Mouse (Mus musculus) brain, embryonic 14.5 days (tissue): Measurements from ENCODE around the gene Scaf4. TPM values are rescaled to one million over a fixed set of nuclear protein-coding genes. Genes with fewer than 3 reads are reported as not detected.
A peak's percentile ranks its signal among the peaks of the same experiment; 100 is the strongest.

Source experiments
- DNase-seq: peaks from one replicate; pipeline ENCODE4 v3.0.0-alpha.2; 2011; ENCODE audit warnings: low read depth
- CTCF ChIP-seq: fragments of 200-500 bp; IDR thresholded peaks from 2 replicates; pipeline ENCODE4 v1.5.1; 2012; ENCODE audit warnings: inconsistent platforms, mild to moderate bottlenecking, moderate library complexity, borderline replicate concordance; ENCODE audit not compliant: insufficient read depth, insufficient read length; ENCODE audit errors: extremely low read depth
- POLR2A ChIP-seq: fragments of 200-500 bp; IDR thresholded peaks from 2 replicates; pipeline ENCODE4 v1.6.1; 2012; ENCODE audit warnings: mild to moderate bottlenecking, inconsistent platforms, borderline replicate concordance; ENCODE audit not compliant: poor library complexity, insufficient read depth, insufficient read length, severe bottlenecking; ENCODE audit errors: extremely low read depth
- polyA plus RNA-seq: library from polyadenylated mRNA; depleted of rRNA; stranded (reverse); fragments of >200 nt; gene quantifications from 2 replicates; pipeline ENCODE4 v1.2.3, GENCODE M21; 2012

Gene Scaf4
- polyA plus RNA-seq, 1 experiment = 61.2 TPM

DNA sequence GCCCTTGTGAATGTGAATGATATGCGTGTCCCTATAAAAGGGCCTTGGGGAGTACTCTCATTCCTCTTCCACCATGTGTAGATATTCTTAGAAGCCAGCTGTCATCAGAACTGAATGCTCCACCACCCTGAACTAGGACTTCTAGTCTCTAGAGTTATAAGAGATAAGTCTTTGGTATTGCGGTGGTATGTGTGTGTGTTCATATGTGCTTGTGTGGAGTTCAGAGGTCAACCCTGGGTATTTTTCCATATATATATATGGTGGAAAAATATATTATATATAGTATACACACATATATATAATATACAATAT is 19.6 kb upstream of the Scaf4 start:
- DNase-seq = no peak
- no peak for TF ChIP-seq POLR2A
- no peak for TF ChIP-seq CTCF

DNA sequence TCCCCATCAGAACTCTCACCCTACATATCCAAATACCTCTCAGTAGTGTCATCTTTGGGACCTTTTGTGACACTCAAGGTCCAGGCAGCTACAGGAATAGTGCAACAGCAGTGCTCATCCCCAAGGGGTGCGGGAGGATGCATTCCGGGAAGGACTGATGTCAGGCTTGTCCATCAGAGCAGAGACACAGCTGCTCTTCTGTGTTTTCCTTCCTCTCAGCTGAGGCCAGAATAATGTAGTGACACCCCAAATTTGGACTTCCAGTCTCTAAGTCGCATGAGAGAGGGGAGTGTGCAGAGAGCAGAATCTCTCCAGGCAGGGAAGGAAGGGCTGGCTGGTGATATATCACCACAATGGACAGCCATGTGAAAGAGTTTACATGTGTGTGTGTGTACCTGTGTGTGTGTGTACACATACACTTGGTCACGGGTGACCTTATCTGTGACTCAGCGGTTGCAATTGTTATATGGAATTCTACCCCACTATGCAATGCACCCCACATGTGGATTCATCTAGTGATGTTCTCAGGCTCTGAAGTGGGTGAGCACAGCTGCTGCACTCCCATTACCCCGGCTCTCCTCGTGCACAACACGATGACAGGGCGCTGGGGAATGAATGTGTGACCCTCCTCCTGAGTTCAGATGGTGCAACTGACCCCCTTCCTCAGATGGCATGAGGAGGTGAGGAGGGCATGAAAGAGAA is 19.1 kb upstream of the Scaf4 start:
- DNase-seq = no peak
- TF ChIP-seq CTCF (no peak), POLR2A (no peak)

DNA sequence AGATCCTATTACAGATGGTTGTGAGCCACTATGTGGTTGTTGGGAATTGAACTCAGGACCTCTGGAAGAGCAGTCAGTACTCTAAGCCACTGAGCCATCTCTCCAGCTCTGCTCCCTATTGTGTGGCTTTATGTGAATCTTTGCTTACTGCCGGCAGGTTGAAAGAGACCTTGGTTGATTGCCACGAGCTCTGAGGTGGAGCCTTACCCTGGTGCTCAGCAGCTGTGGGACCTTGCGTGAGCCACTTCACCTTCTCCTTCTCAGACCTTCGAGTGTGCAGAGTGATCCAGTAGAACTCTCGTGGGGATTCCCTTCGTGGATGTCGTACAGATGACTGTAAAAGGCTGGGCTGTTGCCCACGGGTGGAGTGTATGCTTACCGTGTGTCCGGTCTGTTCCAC is 17.4 kb upstream of the Scaf4 start:
- DNase-seq = no peak
- TF ChIP-seq CTCF (no peak), POLR2A (no peak)

DNA sequence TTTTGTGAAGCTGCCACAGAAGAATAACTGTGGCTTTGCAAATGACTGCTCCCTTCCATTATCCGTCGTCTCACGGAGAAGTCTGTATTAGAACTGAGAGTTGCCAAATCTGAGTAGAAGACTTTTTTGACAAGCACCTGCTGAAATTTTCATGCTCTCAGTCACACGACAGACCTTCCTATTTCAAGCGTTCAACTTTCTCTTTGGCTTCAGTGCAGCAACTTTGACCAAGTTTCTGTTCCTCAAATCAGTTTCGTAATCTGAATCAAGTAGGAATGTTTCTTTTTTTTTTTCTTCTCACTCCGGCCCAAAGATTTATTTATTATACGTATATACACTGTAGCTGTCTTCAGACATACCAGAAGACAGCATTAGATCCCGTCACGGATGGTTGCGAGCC is 16.6 kb upstream of the Scaf4 start:
- TF ChIP-seq POLR2A (no peak), CTCF (no peak)
- no peak for DNase-seq

DNA sequence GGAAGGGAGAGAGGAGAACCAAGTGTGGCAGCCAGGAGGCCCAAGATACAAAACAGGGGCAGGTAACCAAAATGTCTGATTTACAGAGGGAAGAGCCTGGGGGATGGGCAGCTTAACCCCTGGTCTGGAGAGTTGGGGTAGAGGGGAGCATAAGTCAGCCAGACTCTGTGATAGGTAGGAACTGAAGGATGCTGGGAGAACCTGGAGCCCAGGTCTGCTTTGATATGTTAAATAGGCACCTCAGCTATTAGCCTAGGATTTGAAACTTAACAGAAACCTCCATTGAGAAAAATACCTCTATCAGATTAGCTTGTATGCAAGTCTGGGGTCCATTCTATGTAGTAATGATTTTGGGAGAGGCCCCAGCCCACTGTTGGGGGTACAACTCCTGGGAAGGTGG is 15.3 kb upstream of the Scaf4 start:
- TF ChIP-seq CTCF = no peak
- TF ChIP-seq POLR2A = no peak
- no peak for DNase-seq

DNA sequence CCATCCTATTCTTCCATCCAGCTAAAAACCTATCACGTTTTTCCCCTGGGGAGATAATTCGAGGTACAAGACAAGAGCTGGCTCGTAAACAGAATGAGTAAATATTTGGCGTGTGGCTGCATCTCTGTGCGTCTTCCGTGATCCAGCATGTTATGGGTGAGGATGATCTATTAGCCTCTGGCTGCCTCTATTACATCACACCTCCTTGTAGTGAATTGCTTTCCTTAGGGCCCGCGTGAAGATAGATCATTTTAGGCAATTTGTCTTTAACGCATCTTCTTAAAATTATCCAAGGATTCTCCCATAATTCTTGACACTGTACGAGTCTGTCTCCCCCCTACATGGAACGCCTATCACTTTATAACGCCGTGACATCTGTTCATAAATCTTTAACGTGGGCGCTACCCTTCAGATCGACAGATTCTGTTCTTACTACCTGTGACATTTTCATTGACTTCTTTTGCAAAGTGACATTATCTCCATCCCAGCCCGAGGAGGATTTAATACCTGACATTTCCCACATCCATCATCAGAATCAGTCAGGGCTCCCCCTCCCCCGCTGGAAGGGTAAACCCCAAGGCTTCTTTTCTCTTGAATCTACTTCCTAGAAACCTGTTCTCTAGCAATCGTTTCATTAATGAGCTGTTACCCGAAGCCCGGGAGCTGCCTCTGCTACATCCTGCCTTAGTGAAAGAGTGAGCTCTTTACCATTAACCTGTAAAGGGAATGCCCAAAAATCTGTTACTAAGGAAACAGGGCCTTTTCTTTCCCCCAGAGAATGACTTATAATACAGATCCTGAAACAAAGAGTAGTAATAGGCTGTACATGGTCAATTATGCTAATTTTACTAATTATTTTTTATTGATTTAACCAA is 14.4 kb upstream of the Scaf4 start:
- DNase-seq = peak; percentile 63
- no peak for TF ChIP-seq POLR2A
- no peak for TF ChIP-seq CTCF

DNA sequence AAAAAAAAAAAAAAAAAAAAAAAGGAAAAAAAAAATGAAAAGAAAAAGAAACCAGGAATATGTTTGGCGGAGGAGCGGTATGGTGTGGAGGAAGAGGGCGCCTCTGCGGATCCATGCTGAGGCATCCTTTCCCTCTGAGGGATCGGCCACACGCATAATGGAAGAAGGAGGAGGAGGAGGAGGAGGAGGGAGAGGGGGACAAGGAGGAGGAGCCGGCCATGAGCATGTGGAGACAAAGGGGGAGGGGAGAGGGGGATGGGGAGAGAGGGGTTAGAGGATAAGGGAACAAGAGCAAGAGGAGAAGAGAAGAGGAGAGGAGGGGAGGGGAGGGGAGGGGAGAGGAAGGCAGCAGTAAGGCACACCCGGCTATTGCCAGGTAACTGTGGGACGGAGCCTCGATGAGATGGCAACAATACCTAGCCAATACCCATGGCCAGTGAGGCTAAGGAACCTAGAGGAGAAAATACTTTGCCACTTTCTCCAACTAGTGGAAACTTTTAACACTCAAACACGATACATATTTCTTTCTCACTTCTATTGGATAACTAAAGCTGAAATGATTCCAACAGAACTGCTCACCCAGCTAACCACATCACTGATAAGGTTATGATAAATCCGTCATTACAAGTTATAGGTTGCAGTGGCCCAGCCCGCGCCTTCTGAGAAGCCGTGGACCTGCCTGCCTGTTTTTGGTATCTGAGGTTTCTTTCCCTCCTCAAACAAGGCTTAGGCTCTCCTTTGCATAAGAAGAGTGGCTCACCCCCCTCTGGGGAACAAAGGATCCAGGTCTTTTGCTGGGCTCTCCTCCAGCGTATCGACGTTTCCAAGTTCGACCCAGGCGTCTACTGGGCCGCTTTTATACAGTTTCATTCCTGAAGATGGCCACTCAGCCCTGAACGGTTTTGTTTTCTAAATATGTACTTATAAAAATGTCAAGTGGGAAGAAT is 13.4 kb upstream of the Scaf4 start:
- TF ChIP-seq CTCF (no peak), POLR2A (no peak)
- DNase-seq = peak; percentile 57

DNA sequence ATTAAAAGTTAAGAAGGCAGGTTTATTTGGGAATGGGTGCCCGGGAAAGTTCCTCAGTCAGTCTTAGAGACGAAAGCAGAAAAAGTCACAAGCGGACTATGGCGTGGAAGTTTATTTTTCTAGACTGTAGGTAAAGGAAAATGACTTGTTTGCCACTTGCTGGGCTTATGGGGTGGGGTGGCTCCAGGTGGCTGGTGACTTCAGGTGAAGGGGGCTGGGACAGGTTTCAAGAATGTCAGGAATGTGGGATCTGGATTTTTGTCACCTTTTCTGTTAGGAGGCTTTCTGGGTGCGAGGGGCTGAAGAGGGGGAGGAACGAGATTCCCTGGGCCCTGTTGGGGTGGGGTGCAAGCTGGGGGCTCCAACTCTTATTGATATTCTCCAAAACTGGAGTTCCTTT is 7.4 kb upstream of the Scaf4 start:
- TF ChIP-seq POLR2A = no peak
- no peak for TF ChIP-seq CTCF
- DNase-seq = no peak

DNA sequence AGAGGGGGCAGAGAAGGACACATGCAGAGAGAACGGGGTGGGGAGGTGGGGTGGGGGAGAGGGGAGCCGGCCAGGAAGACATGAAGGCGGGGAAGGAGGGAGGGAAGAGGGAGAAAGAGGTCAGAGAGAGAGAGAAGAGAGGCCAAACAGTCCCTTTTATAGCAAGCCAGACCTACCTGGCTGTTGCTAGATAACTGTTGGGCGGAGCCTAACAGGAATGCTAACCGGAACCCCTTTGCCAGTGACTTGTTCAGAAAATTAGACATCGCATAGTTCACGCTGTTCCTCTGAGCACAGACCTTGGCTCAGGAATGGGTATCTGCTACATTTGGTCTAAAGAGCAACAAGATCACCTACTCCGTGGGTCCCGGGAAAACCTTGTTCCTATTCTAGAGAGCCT is 6.7 kb upstream of the Scaf4 start:
- TF ChIP-seq CTCF = no peak
- TF ChIP-seq POLR2A = no peak
- DNase-seq = no peak

DNA sequence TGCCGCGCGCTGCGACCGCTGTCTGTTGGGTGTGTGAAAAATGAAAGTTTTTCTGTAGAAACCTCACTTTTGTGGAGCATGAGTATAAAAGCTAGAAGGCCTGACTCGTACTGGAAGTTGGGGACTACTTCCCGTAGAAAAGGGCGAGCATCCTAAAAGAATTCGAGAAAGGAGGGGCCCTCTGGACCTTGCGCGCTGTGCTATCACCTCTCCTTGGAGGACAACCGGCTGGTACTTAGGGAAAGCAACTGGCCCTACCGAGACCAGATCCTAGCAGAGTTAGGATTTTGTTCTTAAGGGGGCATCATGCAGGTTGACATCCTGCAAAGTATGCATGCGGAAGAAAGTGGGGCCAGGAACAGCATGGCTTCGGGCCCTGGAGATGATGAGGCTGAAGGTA is 613 bp upstream of the Scaf4 start:
- TF ChIP-seq CTCF (no peak), POLR2A (no peak)
- DNase-seq = no peak

DNA sequence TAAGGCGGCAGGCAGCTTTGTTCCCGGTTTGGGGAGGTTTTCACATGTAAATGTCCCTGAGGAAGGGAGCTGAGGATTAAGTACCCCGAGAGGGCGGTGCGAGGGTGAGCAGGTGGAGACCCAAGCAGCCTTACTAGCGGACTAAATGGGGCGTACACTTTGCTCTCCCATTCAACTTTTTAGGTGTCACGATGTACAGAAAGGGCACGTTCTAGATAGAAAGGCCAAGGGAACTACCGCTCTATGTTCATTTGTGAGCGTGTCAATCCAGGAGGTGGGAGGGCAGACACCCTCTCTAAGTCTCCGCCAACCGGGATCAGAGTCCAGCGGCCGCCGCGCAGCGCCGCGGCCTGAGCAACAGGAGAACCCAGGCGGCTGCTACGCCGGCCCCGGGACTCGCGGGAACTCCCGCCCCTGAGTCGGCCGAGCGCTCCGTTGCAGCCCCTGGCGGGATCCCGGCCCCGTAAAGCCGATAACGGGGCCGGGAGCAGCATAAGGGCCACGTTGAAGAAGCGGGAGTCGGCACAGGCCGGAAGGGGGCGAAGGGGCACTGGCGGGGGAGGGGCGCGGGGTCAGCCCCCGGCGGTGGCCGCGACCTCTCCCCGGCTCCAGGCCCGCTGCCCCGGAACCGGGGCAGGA is 918 bp downstream of the Scaf4 start:
- DNase-seq = peak; percentile 64
- TF ChIP-seq CTCF (no peak), POLR2A (no peak)
